Mouse (Mus musculus): Measurements from ENCODE around the gene Btbd9.

GRCm38 (mm10) chr17:30260641-30261306 is 315.5 kb downstream of the Btbd9 start:
- no peak for TF ChIP-seq ETS1 (IDR thresholded peaks at IDR 0.05; ENCODE audit: low read depth, low read length)
- no peak for TF ChIP-seq POLR2A (IDR thresholded peaks at IDR 0.05; ENCODE audit: control insufficient read depth in 1 of 2, insufficient read depth in 1 of 2, low read depth in 1 of 2, low read length in 2 of 2, poor library complexity in 1 of 2)
- TF ChIP-seq SMC3 (IDR thresholded peaks at IDR 0.05; ENCODE audit: low read depth, low read length): no peak
- TF ChIP-seq GATA1 (IDR thresholded peaks at IDR 0.05; ENCODE audit: low read depth, low read length): no peak
- no peak for TF ChIP-seq NELFE (IDR thresholded peaks at IDR 0.05; ENCODE audit: low read depth, low read length)
- TF ChIP-seq ZNF384 (IDR thresholded peaks at IDR 0.05; ENCODE audit: low read depth, low read length): no peak
- no peak for TF ChIP-seq CTCF (IDR thresholded peaks at IDR 0.05 in 2 of 3, conservative IDR thresholded peaks at IDR 0.05 in 1 of 3; ENCODE audit: control insufficient read depth in 1 of 3, insufficient read depth in 1 of 3, low read depth in 2 of 3, low read length in 3 of 3, poor library complexity in 1 of 3, severe bottlenecking in 1 of 3)
- TF ChIP-seq TAL1 (IDR thresholded peaks at IDR 0.05; ENCODE audit: low read length): no peak
- no peak for TF ChIP-seq CHD2 (IDR thresholded peaks at IDR 0.05; ENCODE audit: low read length)
- TF ChIP-seq EP300 (IDR thresholded peaks at IDR 0.05; ENCODE audit: low read depth in 1 of 2, low read length in 2 of 2): no peak
- no peak for TF ChIP-seq ZC3H11A (IDR thresholded peaks at IDR 0.05; ENCODE audit: low read depth, low read length)
- no peak for TF ChIP-seq ELF1 (IDR thresholded peaks at IDR 0.05; ENCODE audit: low read depth, low read length)
- no peak for TF ChIP-seq TCF12 (IDR thresholded peaks at IDR 0.05; ENCODE audit: low read depth, low read length)

Measured in MEL (cell line).